Mouse (Mus musculus): ENCODE results near the gene AI413582. TPM values are rescaled to one million over a fixed set of nuclear protein-coding genes. Genes with fewer than 3 reads are reported as not detected.

AI413582 gene
- polyA plus RNA-seq, 1 experiment from 2014 or later = 38.6 TPM

- ATAC-seq (no peak), DNase-seq (ENCODE audit: low spot score) (no peak)
- H3K27me3 ChIP-seq (replicated peaks; ENCODE audit: insufficient read depth, low read length) = no peaks in the 10 kb centered on the region
- H3K4me2 ChIP-seq (replicated peaks; ENCODE audit: low read depth, low read length) = no peak overlapping the region
- no peak for TF ChIP-seq EP300 (IDR thresholded peaks at IDR 0.05)
- no peak overlapping the region for H3K4me3 ChIP-seq (ENCODE audit: low read depth, low read length)
- no peak overlapping the region for H3K9ac ChIP-seq (replicated peaks; ENCODE audit: low read depth)
- no peaks in the 10 kb centered on the region for H3K4me1 ChIP-seq (ENCODE audit: insufficient read depth, low read depth, low read length)
- H3K36me3 ChIP-seq (ENCODE audit: insufficient read depth, low read length) = peaks cover 11% of the 10 kb centered on the region; the same call in 1 of the 2 replicates
- H3K27ac ChIP-seq (ENCODE audit: low read length) = no peak overlapping the region
- H3K9me3 ChIP-seq (ENCODE audit: low read length) = no peaks in the 10 kb centered on the region
- 77% methylated on average over 20 of the region's 20 CpGs for WGBS
These were observed 15.0 kb upstream of the AI413582 start for GRCm38 (mm10) chr17:27580392-27581068.

GRCm38 (mm10) chr17:27579816-27580215 lies 14.3 kb upstream of the AI413582 start:
- Histone ChIP-seq H3K9ac (replicated peaks; ENCODE audit: low read depth) (no peak overlapping the region), H3K9me3 (ENCODE audit: low read length) (no peaks in the 10 kb centered on the region), H3K4me3 (ENCODE audit: low read depth, low read length) (no peak overlapping the region), H3K4me2 (replicated peaks; ENCODE audit: low read depth, low read length) (no peak overlapping the region), H3K27ac (ENCODE audit: low read length) (no peak overlapping the region), H3K27me3 (replicated peaks; ENCODE audit: insufficient read depth, low read length) (no peaks in the 10 kb centered on the region), H3K4me1 (ENCODE audit: insufficient read depth, low read depth, low read length) (no peaks in the 10 kb centered on the region), H3K36me3 (ENCODE audit: insufficient read depth, low read length) (peaks cover 11% of the 10 kb centered on the region; the same call in 1 of the 2 replicates)
- ATAC-seq (no peak), DNase-seq (ENCODE audit: low spot score) (no peak)
- TF ChIP-seq EP300 (IDR thresholded peaks at IDR 0.05) = no peak
- TF ChIP-seq CTCF (IDR thresholded peaks at IDR 0.05) = no peak
- whole genome bisulfite sequencing = 91% methylated on average over 8 of the region's 8 CpGs

- no peak overlapping the region for H3K4me3 ChIP-seq (ENCODE audit: low read depth, low read length)
- no peak for DNase-seq (ENCODE audit: low spot score)
- no peaks in the 10 kb centered on the region for H3K27me3 ChIP-seq (replicated peaks; ENCODE audit: insufficient read depth, low read length)
- TF ChIP-seq EP300 (IDR thresholded peaks at IDR 0.05) (no peak), CTCF (IDR thresholded peaks at IDR 0.05) (no peak)
- no peaks in the 10 kb centered on the region for H3K9me3 ChIP-seq (ENCODE audit: low read length)
- WGBS = 94% methylated on average over 10 of the region's 10 CpGs
- ATAC-seq = no peak
- peaks cover 11% of the 10 kb centered on the region; the same call in 1 of the 2 replicates for H3K36me3 ChIP-seq (ENCODE audit: insufficient read depth, low read length)
- no peak overlapping the region for H3K4me2 ChIP-seq (replicated peaks; ENCODE audit: low read depth, low read length)
- H3K27ac ChIP-seq (ENCODE audit: low read length) = no peak overlapping the region
- H3K4me1 ChIP-seq (ENCODE audit: insufficient read depth, low read depth, low read length) = no peaks in the 10 kb centered on the region
- no peak overlapping the region for H3K9ac ChIP-seq (replicated peaks; ENCODE audit: low read depth)
These were observed 12.9 kb upstream of the AI413582 start for GRCm38 (mm10) chr17:27578487-27578886.

- Histone ChIP-seq H3K36me3 (ENCODE audit: insufficient read depth, low read length) (peaks cover 8% of the 10 kb centered on the region; the same call in 1 of the 2 replicates), H3K27ac (ENCODE audit: low read length) (no peak overlapping the region), H3K4me2 (replicated peaks; ENCODE audit: low read depth, low read length) (no peak overlapping the region), H3K4me3 (ENCODE audit: low read depth, low read length) (no peak overlapping the region), H3K9ac (replicated peaks; ENCODE audit: low read depth) (no peak overlapping the region), H3K27me3 (replicated peaks; ENCODE audit: insufficient read depth, low read length) (no peaks in the 10 kb centered on the region), H3K9me3 (ENCODE audit: low read length) (no peaks in the 10 kb centered on the region), H3K4me1 (ENCODE audit: insufficient read depth, low read depth, low read length) (no peaks in the 10 kb centered on the region)
- WGBS = 50% methylated on average over 6 of the region's 6 CpGs
- TF ChIP-seq EP300 (IDR thresholded peaks at IDR 0.05) (no peak), CTCF (IDR thresholded peaks at IDR 0.05) (peak; percentile 63)
- ATAC-seq = peak; percentile 31; the same call in 1 of the 2 replicates
- DNase-seq (ENCODE audit: low spot score) = peak; percentile 29
These were observed 11.9 kb upstream of the AI413582 start for GRCm38 (mm10) chr17:27577468-27577867.

GRCm38 (mm10) chr17:27576056-27576455 lies 10.5 kb upstream of the AI413582 start:
- no peak overlapping the region for H3K4me3 ChIP-seq (ENCODE audit: low read depth, low read length)
- no peak overlapping the region for H3K9ac ChIP-seq (replicated peaks; ENCODE audit: low read depth)
- ATAC-seq (peak; percentile 25; the same call in 1 of the 2 replicates), DNase-seq (ENCODE audit: low spot score) (peak; percentile 44)
- TF ChIP-seq EP300 (IDR thresholded peaks at IDR 0.05) (no peak), CTCF (IDR thresholded peaks at IDR 0.05) (no peak)
- H3K4me1 ChIP-seq (ENCODE audit: insufficient read depth, low read depth, low read length) = no peaks in the 10 kb centered on the region
- 61% methylated on average over 7 of the region's 7 CpGs for WGBS
- H3K4me2 ChIP-seq (replicated peaks; ENCODE audit: low read depth, low read length) = no peak overlapping the region
- no peak overlapping the region for H3K27ac ChIP-seq (ENCODE audit: low read length)
- H3K9me3 ChIP-seq (ENCODE audit: low read length) = no peaks in the 10 kb centered on the region
- no peaks in the 10 kb centered on the region for H3K27me3 ChIP-seq (replicated peaks; ENCODE audit: insufficient read depth, low read length)
- H3K36me3 ChIP-seq (ENCODE audit: insufficient read depth, low read length) = peaks cover 8% of the 10 kb centered on the region; the same call in 1 of the 2 replicates

- ATAC-seq (peak; percentile 18; the same call in 1 of the 2 replicates), DNase-seq (ENCODE audit: low spot score) (no peak)
- 0 out of 2 replicates have a peak, but pooled peaks cover 4% of the 10 kb centered on the region for H3K36me3 ChIP-seq (ENCODE audit: insufficient read depth, low read length)
- H3K9me3 ChIP-seq (ENCODE audit: low read length) = no peaks in the 10 kb centered on the region
- no peak overlapping the region for H3K4me2 ChIP-seq (replicated peaks; ENCODE audit: low read depth, low read length)
- H3K27ac ChIP-seq (ENCODE audit: low read length) = peak overlapping the region; percentile 52
- 58% methylated on average over 10 of the region's 10 CpGs for WGBS
- no peak overlapping the region for H3K9ac ChIP-seq (replicated peaks; ENCODE audit: low read depth)
- no peaks in the 10 kb centered on the region for H3K27me3 ChIP-seq (replicated peaks; ENCODE audit: insufficient read depth, low read length)
- no peaks in the 10 kb centered on the region for H3K4me1 ChIP-seq (ENCODE audit: insufficient read depth, low read depth, low read length)
- H3K4me3 ChIP-seq (ENCODE audit: low read depth, low read length) = no peak overlapping the region
- TF ChIP-seq EP300 (IDR thresholded peaks at IDR 0.05) (no peak), CTCF (IDR thresholded peaks at IDR 0.05) (no peak)
These were observed 9.7 kb upstream of the AI413582 start for GRCm38 (mm10) chr17:27575116-27575776.

Data from lung, postnatal 0 days (tissue).